Mouse (Mus musculus): Measurements from ENCODE around the gene Mkln1. TPM values are rescaled to one million over a fixed set of nuclear protein-coding genes. Genes with fewer than 3 reads are reported as not detected.
"Not testable (repeated sequence)": the region's sequence is repeated elsewhere in the genome, so short reads cannot be mapped to it uniquely, and the experiment has no call there.

The Mkln1 gene
- total RNA-seq, 2 experiments from 2014 or later = 138 to 151 TPM

DNA sequence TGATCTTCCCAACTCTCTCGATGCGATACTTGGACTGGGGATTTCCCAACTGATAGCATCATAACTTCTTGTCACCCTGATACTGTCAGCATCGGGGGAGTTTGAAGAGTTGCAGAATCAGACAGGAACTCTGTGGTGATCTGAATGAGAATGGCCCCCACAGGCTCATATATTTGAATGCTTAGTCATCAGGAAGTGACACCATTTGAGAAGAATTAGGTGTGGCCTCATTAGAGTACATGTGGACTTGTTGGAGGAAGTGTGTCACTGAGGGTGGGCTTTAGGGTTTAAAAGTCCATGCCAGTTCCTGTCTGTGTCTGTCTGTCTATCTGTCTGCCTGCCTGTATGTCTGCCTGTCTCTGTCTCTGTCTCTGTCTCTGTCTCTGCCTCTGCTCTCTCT is 133.3 kb downstream of the Mkln1 start:
- DNase-seq (ENCODE audit: low spot score in 2 of 2) = no peak
- intact Hi-C loops (cut with DNase I) = no loop called here

DNA sequence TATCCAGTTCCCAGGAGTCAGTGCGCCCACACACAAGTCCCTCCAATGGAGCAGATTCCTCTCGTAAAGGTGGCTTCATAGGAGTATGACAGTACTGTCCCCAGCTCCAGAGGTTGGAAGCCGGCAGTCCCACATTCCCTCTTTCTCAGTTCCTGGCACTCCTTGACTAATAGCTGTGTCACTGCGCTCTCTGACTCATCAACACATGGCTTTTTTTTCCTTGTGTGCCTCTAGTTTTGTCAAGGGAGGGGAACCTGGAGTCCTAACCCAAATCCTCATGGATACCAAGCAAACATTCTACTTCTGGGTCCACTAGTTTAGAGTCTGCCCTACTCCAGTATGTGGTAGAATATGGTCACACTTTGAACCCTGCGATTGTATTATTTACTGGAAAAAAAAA is 136.2 kb downstream of the Mkln1 start:
- intact Hi-C loops (cut with DNase I) = no loop called here
- no peak for DNase-seq (ENCODE audit: low spot score in 2 of 2)

DNA sequence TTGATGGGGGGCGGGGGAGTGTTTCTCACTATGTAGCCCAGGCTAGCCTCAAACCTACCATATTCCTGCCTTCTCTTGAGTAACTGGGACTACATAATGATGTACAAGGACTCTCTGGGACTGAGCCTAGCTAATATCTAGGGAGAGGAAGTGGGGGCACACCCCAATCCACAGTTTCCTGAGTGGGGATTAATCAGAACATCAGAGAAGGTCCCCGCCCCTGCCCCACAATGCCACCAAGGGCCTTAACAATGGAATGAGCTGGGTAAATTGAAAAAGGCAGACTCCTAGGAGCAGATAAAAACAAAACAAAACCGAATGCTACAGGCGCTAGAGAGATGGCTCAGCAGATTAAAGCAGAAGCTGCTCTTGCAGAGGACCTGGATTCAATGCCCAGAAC is 138.7 kb downstream of the Mkln1 start:
- intact Hi-C loops (cut with DNase I) = no loop called here
- DNase-seq (ENCODE audit: low spot score in 2 of 2) = no peak

DNA sequence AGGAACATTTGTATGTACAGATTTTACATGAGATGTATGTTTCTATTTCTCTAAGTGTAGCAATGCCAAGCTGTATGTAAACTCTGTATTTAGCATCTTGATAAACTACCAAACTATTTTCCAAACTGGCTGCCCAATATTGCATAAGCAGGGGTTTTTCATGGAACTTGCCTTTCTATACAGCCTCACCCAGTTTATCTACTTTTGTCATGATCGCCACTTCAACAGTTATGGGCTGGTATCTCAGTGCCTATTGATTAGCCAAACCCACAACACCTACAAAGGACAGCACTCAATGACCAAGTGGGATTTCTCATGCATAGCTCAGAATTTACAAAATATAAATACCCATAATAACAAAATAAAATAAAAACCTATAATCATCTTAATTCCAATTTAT is 139.6 kb downstream of the Mkln1 start:
- intact Hi-C loops (cut with DNase I) = no loop called here
- no peak for DNase-seq (ENCODE audit: low spot score in 2 of 2)

DNA sequence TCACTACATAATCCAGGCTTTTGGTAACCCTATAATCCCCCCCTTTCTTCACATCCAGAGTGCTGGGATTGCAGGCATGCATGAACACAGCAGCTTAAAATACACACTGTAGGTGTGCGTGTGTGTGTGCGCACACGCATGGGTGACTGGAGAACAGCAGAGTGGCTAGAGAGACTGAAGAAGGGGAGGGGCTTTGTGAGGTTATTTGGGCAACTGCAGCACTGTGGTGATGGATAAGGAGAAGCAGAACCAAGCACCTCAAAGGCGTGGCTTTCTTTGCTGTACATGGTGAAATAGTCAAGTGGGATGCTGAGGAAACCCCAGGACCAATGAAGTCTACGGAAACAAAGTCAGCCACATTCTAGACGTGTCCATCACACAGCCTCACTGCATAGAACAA is 141.5 kb downstream of the Mkln1 start:
- no peak for DNase-seq (ENCODE audit: low spot score in 2 of 2)
- intact Hi-C loops (cut with DNase I) = no loop called here

DNA sequence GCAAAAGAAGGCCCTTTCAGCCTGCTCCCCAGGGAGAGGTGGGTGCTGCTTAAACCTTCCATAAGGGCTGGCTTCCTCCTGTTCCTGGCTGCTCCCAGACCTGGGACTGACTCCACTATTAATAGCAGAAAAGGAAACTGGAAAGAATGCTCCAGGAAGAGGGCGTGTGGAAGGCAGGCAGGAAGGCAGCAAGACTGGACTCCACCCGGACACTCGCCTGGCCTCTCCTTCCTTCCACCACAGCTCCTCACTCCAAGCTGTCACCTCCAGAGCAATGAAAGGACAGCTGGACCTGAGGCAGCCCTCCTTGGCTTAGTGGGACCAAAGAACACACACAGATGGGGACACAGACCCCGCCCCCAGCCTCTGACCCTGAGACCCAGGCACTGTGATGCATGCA is 145.8 kb downstream of the Mkln1 start:
- intact Hi-C loops (cut with DNase I) = no loop called here
- no peak for DNase-seq (ENCODE audit: low spot score in 2 of 2)

DNA sequence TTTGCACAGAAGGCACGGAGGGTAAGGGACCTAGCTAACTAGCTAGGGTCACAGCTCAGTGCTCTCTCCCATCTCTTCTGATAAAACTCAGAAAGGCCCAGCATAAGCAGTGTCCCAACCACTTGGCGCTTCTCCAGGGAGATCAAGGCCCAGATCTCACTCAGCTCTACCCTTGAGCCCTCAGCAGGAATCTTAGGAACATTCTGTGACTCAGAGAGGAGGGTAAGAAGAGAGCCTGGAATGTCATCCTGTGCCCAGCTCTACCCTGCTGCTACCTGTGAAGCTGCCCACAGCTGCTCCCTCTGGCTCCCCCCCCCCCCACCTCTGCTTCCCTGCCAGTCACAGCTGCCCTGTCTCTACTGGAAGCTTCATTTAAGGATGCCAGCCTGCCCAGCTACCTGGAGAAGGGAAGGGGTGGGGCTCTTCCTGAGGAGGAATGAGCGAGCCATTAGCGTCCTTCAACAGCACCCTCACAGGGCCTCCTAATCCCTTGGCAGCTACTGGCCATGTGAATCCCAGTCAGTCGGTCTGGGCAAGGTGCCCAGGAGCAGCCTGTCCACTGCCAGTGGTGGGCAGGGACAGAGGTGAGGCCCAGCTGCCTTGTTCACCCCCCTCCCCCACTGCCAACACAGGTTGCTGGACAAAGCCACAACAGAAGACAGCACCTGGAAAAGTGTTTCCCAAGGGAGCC is 151.0 kb downstream of the Mkln1 start:
- DNase-seq (ENCODE audit: low spot score in 2 of 2) = no peak
- intact Hi-C loops (cut with DNase I) = no loop called here

DNA sequence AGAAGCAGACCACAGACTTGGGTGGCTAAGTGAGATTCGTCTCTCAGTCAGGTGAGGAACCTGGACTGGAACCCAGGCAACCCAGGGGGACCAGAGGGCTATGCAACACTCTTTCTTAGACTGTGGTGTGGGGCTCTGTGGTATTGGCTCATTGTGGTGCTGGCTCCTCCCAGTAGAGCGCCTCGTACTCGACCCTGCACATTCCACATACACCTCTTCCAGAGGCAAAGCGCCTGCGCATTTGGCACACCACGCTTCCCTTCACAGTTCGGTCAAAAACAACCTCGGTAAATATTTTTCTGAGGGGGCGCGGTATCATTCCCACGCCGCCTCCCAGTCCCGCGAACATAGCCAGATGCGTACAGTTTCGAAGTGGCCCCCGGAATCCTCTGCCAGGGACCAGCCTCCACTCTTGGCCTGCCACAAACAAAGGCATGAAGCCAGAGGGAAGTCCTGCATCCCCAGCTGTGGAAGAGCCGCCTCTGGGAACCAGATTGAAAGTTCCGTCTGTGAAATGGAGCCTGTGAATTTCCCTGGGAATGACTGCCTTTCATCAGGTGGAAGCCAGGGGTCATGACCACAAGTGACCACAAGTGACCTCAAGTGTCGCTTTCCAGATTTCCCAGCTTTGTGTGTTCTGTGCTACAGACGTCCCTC is 152.5 kb downstream of the Mkln1 start:
- DNase-seq (ENCODE audit: low spot score in 2 of 2) = no peak

DNA sequence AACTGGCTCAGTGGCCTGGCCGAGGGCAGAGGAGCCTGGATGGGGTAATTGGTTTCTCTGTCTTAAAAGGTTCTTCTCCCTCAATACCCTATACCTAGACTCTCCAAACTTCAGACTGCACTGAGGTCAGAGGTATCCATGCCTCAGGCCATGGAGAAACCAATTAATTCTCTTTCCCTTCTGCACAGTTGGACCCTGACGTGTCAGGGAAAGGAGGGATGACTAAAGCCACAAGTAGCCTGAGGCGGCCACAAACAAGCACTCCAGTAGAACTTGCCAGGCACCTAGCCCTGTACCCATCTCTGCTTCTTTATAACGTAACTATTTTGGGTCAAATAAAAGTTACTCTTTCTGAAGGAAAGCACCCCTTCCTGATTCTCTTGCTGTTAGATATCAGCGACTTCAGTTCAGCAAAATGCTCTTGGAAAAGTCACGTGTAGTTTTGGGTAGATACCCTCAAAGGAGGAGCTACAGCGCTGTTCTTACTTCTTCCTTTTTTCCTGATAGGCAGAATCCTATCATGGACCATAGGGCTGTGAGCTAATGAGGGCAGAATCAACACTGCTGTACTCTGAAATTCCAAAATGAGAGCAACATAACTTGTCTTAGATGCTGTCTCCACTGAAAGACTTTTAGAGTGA is 158.0 kb downstream of the Mkln1 start:
- no peak for DNase-seq (ENCODE audit: low spot score in 2 of 2)
- intact Hi-C loops (cut with DNase I) = no loop called here

More for the DNA sequence above, 152.5 kb downstream of the Mkln1 start:
- intact Hi-C loops (cut with DNase I) = no loop called here

DNA sequence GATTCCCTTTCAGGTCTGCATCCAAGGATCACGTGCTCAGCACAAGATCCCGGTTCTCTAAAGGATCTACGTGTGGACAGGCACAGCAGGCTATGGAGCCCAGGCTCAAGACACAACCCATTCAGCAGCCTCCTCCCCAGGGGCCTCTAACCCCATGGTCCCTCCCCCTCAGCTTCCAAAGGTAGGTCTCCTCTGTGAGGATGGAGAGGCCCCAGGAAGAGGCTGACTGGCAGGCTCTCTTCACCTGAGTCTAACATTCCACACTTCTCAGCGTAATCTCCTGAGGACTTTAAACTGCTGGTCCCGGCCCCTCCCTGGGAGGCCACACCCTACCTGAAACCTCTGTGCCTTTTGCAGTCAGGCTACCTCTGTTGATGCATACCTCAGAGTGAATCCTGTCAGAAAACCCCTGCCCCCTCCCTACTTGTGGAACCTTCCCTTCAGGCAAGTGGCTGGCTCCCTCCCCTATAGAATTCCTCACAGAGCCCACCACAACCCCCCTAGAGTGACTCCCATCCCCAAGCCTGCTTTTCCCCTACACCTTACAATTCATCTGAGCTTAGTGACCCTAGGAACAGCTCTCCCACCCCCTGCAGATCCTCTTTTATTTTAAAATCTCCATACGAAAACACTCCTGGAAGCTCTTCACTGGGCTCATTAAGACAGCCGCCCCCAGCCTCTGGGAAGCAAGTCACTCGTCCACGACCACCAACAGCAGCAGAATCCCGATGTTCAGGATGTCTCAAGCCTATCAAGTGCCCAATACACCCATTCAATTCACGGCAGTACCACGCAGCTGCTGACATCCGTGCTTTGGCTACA is 161.8 kb downstream of the Mkln1 start:
- DNase-seq (ENCODE audit: low spot score in 2 of 2) = no peak
- intact Hi-C loops (cut with DNase I) = no loop called here

DNA sequence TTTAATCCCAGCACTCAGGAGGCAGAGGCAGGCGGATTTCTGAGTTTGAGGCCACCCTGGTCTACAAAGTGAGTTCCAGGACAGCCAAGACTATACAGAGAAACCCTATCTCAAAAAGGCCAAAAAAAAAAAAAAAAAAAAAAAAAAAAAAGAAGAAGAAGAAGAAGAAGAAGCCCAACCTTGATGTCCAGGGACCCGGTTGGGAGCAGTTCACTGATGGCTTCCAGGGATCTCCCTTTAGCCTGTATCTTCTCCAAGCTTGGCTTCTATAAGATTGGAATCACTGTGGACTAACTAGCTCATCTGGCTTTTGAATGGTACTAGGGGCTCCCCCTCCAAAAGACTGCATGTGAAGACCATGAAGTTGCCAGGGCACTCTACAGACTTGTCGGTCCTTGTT is 163.4 kb downstream of the Mkln1 start:
- intact Hi-C loops (cut with DNase I) = not testable (repeated sequence)

DNA sequence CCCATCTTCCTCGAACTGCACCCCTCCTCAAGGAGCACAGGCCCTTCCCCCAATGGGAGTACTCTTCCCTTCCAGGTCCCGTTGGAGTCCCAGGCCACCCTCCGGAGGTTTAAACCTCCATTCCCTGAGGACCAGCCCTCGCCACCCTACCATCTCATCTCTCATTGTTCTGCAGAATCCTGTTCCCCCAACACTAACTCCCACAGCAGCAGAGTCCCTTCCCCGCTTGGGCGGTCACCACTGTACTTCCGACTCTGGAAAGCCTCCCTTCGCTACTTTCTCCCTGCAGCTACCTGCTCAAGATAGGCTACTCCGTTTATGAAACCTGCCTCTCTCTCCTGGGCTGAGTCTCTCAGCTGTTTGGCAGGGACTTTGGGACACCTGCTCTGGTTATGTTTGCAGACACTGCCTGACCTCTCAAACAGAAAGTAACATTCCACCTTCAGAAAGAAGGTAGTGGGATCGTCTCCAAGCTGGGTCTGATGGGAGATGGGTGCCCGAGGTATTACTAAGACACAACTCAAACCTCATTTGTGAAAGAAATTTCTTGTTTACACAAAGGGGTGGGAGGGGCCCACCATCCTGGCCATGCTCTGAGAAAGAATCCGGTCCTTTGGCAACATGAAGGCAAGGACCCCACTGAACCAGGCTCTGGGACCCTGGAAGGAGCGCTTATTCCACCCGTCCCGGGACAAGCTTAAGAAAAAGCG is 164.0 kb downstream of the Mkln1 start:
- intact Hi-C loops (cut with DNase I) = no loop called here
- DNase-seq (ENCODE audit: low spot score in 2 of 2) = no peak

More for the DNA sequence above, 163.4 kb downstream of the Mkln1 start:
- DNase-seq (ENCODE audit: low spot score in 2 of 2) = not testable (repeated sequence)

DNA sequence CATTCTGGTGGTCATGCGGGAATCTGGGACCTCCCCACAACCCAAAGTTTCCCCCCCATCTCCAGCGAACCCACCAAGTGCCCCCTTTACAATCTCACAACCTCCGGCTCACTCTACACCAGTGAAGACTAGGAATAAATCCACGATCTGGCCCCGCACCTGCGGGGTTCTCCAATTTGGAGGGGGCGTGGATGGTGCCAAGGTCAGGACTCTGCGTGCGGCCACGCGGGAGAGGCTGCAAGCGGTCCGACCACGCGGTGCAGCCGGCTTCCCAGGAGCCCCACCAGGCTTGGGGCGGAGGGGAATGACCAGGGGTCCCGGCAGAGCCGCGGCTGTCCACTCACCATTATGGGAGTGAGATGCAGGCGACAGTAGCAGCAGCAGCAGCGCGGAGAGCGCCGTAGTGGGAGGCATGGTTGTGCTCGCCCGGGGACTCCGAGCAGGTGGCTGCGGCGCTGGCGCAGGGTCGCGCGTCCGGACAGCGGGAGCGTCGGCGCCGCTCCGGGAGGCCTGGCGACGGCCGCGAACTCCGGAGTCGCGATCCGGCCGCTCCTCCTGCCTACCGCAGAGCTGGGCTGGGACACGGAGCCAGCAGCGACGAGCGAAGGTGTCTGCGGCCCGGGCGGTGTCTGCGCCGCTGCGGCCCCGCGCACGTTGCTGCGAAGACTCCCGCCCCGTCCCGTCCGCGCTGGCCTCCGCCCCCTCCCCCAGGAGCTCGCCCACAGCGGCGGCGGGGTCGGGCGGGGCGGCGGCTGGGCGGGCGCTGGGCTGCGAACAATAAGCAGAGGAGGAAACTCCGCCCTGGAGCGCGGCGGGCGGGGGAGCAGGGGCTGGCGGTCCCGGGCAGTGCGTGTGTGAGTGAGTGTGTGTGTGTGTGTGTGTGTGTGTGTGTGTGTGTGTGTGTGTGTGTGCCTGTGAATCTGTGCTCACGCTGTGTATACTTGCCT is 165.0 kb downstream of the Mkln1 start, which contains the start of gene Podxl:
Gene Podxl, minus strand, starts transcription at position 747 of the 947 bp plus-strand sequence.
- intact Hi-C loops (cut with DNase I) = no loop called here
- DNase-seq (ENCODE audit: low spot score in 2 of 2) = peak; percentile 51 to 62

DNA sequence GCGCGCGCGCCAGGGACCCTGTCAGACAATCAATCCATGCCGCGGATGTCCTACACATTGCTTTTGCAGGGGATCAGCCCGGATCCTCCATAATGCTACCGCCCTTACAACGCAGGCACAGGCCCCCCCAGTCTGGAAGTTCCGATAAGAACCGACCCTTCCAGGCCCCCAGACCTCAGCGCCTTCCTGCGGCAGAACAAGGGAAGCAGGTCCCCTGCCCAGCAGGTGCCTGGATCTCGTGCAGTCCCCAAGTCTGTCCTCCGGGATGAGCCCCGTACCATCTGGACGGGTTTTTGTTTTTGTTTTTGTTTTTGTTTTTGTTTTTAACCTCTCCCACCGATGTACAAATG is 165.6 kb downstream of the Mkln1 start:
- no peak for DNase-seq (ENCODE audit: low spot score in 2 of 2)
- intact Hi-C loops (cut with DNase I) = no loop called here

DNA sequence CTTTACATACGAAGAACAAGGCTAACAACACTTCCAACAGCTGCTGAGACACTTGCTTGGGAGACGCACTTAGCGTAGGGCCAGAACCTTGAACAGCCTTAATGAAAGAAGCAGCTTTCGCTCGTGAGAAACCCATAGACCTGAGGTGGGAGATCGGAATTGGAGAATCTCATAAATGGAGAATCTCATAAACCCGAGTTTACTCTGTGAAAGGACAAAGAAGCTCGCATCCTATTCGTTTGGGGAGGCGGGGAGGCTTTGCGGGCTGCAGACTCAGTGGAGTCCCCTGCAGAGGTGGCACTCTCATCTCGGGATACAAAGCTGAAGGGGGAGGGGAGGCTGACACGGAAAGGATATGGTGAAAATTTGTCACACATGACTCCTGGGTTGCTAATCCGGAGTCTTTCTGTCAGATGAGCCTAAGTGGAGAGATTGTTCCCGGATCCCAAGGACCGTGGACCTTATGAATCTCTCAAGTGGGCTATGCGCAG is 166.4 kb downstream of the Mkln1 start:
- intact Hi-C loops (cut with DNase I) = no loop called here

More for the DNA sequence above, 166.4 kb downstream of the Mkln1 start:
- no peak for DNase-seq (ENCODE audit: low spot score in 2 of 2)
